Mouse (Mus musculus): ENCODE data around the gene Cflar. TPM values are rescaled to one million over a fixed set of nuclear protein-coding genes. Genes with fewer than 3 reads are reported as not detected.

The Cflar gene
- polyA plus RNA-seq, 1 experiment from 2014 or later, result 16.8 TPM

Other genes with a start within 250 kb of the Cflar start
- 18.9 and 20.5 TPM in 2 replicates for gene Orc2, start 206.4 kb upstream of the Cflar start, polyA plus RNA-seq (2015; fragmentation: Nextera tagmentation; extraction: Ambion mirVana)
- 16.7 and 17.7 TPM in 2 replicates for gene Fam126b, start 125.2 kb upstream of the Cflar start, polyA plus RNA-seq (2015; fragmentation: Nextera tagmentation; extraction: Ambion mirVana)
- gene Ndufb3, start 125.1 kb upstream of the Cflar start, polyA plus RNA-seq (2015; fragmentation: Nextera tagmentation; extraction: Ambion mirVana), result 167 and 196 TPM in 2 replicates
- not detected in 2 replicates for gene Als2cr12, start 15.5 kb upstream of the Cflar start, polyA plus RNA-seq (2015; fragmentation: Nextera tagmentation; extraction: Ambion mirVana)
- 6.2 and 6.9 TPM in 2 replicates for gene Casp8, start 83.9 kb downstream of the Cflar start, polyA plus RNA-seq (2015; fragmentation: Nextera tagmentation; extraction: Ambion mirVana)